Mouse (Mus musculus) liver, postnatal 0 days (tissue): ENCODE data around the gene Shoc2.
A peak's percentile ranks its signal among the peaks of the same experiment; 100 is the strongest.

ENCODE experiments used
- CTCF ChIP-seq: sonication (generic); IDR thresholded peaks from 2 replicates; pipeline ENCODE4 v1.5.1; 2016; ENCODE audit warnings: antibody characterized with exemption, low read depth
- EP300 ChIP-seq: IDR thresholded peaks from 2 replicates; pipeline ENCODE4 v1.6.1; 2016; ENCODE audit warnings: antibody characterized with exemption, low read depth, mild to moderate bottlenecking

DNA sequence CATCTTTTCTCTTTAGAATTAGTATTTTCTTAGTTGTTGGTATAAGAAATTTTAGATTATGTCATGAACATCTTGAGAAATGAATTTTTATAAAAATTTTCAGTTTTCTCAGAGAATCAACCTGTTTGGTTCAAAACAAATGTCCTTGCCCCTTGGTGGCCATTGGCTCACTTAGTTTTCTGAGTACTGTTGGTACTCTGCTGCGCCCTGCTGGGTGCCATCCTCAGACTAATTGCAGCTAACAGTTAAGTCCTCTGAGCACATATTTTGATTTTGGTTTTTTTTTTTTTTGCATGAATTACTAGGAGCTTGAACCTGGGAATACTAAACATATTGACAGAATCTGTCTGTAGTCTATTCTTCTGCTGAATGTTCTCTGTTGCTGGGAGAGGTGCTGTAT, 39.2 kb downstream of the Shoc2 start:
- TF ChIP-seq EP300 (no peak), CTCF (peak; percentile 52)
